Mouse (Mus musculus) small intestine, adult 2 months (tissue): Measurements from ENCODE around the gene Bicral.

Source experiments
- CTCF ChIP-seq: fragments of 200-500 bp; IDR thresholded peaks from 2 replicates; pipeline ENCODE4 v1.5.1; 2012; ENCODE audit warnings: low read depth, mild to moderate bottlenecking, control low read depth, inconsistent platforms, low read length, moderate library complexity, mixed read lengths; ENCODE audit not compliant: insufficient replicate concordance, insufficient read length; ENCODE audit errors: extremely low read depth
- POLR2A ChIP-seq: fragments of 200-500 bp; IDR thresholded peaks from 2 replicates; pipeline ENCODE4 v1.6.1; 2012; ENCODE audit warnings: low read depth, mild to moderate bottlenecking, control low read depth, inconsistent platforms, low read length, moderate library complexity

DNA sequence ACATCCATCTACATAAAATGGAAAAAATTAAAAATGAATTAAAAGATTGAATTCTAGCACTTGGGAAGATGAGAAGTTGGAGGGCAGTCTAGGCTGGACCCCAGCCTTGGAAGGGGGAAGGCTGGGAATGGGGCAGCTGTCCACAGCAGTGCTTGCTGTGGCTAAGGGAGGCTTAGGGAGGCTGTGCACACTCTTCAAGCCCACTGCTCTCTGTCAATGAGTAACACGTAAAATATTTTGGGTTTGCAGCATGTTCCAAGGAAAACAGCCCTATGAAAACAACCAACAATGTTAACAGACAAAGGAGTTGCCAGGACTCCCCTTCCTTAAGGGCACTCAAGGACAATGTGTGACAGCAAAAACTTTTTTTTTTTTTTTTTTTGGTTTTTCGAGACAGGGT is 15.3 kb downstream of the Bicral start:
- TF ChIP-seq CTCF (no peak), POLR2A (no peak)
